Mouse (Mus musculus): Measurements from ENCODE around the gene Fbxl16.

GRCm38 (mm10) chr17:25786781-25787504, 21.9 kb upstream of the Fbxl16 start:
- no peak for TF ChIP-seq GATA1 (IDR thresholded peaks at IDR 0.05; ENCODE audit: borderline replicate concordance, low read length)
- TF ChIP-seq FLI1 (IDR thresholded peaks at IDR 0.05; ENCODE audit: low read length): no peak
